Mouse (Mus musculus) adrenal gland, postnatal 25 days (tissue): ENCODE measurements around the gene Kif21b. TPM values are rescaled to one million over a fixed set of nuclear protein-coding genes. Genes with fewer than 3 reads are reported as not detected.

ENCODE experiments used
- total RNA-seq: library from RNA; stranded (reverse); gene quantifications from 2 replicates; pipeline ENCODE4 v1.2.3, GENCODE M21; 2021

Kif21b gene
- total RNA-seq, 1 experiment from 2014 or later, result 4.6 TPM

Other genes with a start within 250 kb of the Kif21b start
- not detected in 2 replicates for gene Pkp1, start 212.2 kb upstream of the Kif21b start, total RNA-seq
- gene Igfn1, start 125.0 kb upstream of the Kif21b start, total RNA-seq, result 0.18 TPM in 1 of 2 replicates, not detected in the other
- 33.5 and 41.0 TPM in 2 replicates for gene Tmem9, start 123.2 kb upstream of the Kif21b start, total RNA-seq
- not detected in 2 replicates for gene Ascl5, start 80.6 kb upstream of the Kif21b start, total RNA-seq
- gene Cacna1s, start 78.6 kb upstream of the Kif21b start, total RNA-seq, result 0.21 and 0.52 TPM in 2 replicates
- gene Mroh3, start 81.4 kb downstream of the Kif21b start, total RNA-seq, result not detected in 2 replicates
- gene Inava, start 102.9 kb downstream of the Kif21b start, total RNA-seq, result not detected in 2 replicates
- not detected in 2 replicates for gene Gpr25, start 129.5 kb downstream of the Kif21b start, total RNA-seq
- gene Camsap2, start 214.7 kb downstream of the Kif21b start, total RNA-seq, result 39.4 and 46.0 TPM in 2 replicates